Mouse (Mus musculus) heart, embryonic 14.5 days (tissue): ENCODE measurements around the gene Dll4. TPM values are rescaled to one million over a fixed set of nuclear protein-coding genes. Genes with fewer than 3 reads are reported as not detected.

Experiments used
- ATAC-seq: fragments of 200-750 bp; cut with Nextera tagmentation; 2 replicates; pipeline ENCODE4 v1.8.0; 2017; ENCODE audit warnings: low read depth, moderate TSS enrichment; ENCODE audit not compliant: insufficient number of reproducible peaks, insufficient read depth, low FRiP score
- H3K27ac ChIP-seq, 2 experiments: fragments of 200-500 bp in 1 of 2; fragments of 300-500 bp in 1 of 2; sonication (generic) in 1 of 2; replicated peaks in 1 of 2; 2 replicates each; pipeline ENCODE4 v1.5.1; 2012 to 2014; ENCODE audit warnings: low read depth in 2 of 2, low read length in 2 of 2, control low read depth in 1 of 2, mild to moderate bottlenecking in 1 of 2, mixed read lengths in 1 of 2; ENCODE audit not compliant: control insufficient read depth in 1 of 2, insufficient read depth in 1 of 2
- H3K27me3 ChIP-seq: fragments of 300-500 bp; sonication (generic); 2 replicates; pipeline ENCODE4 v1.6.1; 2014; ENCODE audit warnings: mild to moderate bottlenecking, low read length, control low read depth; ENCODE audit not compliant: control insufficient read depth, insufficient read depth
- H3K36me3 ChIP-seq: fragments of 300-500 bp; sonication (generic); 2 replicates; pipeline ENCODE4 v1.6.1; 2014; ENCODE audit warnings: mild to moderate bottlenecking, control low read depth, low read length, mixed read lengths; ENCODE audit not compliant: control insufficient read depth, insufficient read depth
- H3K4me1 ChIP-seq, 2 experiments: fragments of 200-500 bp in 1 of 2; fragments of 300-500 bp in 1 of 2; sonication (generic) in 1 of 2; 2 replicates each; pipeline ENCODE4 v1.6.1; 2012 to 2014; ENCODE audit warnings: low read length in 2 of 2, control low read depth in 1 of 2, mixed read lengths in 1 of 2; ENCODE audit not compliant: control insufficient read depth in 2 of 2, insufficient read depth in 2 of 2
- H3K4me2 ChIP-seq: fragments of 300-500 bp; sonication (generic); 2 replicates; pipeline ENCODE4 v1.6.1; 2014; ENCODE audit warnings: mild to moderate bottlenecking, low read length
- H3K4me3 ChIP-seq, 2 experiments: fragments of 200-500 bp in 1 of 2; fragments of 300-500 bp in 1 of 2; sonication (generic) in 1 of 2; 2 replicates each; pipeline ENCODE4 v1.5.1; 2012 to 2014; ENCODE audit warnings: low read length in 2 of 2, mild to moderate bottlenecking in 2 of 2, control low read depth in 1 of 2, low read depth in 1 of 2, moderate library complexity in 1 of 2; ENCODE audit not compliant: control insufficient read depth in 1 of 2, insufficient read depth in 1 of 2
- H3K9ac ChIP-seq: fragments of 300-500 bp; sonication (generic); 2 replicates; pipeline ENCODE4 v1.6.1; 2014; ENCODE audit warnings: mild to moderate bottlenecking, low read length
- H3K9me3 ChIP-seq: fragments of 300-500 bp; sonication (generic); 2 replicates; pipeline ENCODE4 v1.6.1; 2016; ENCODE audit warnings: low read length, control low read depth; ENCODE audit not compliant: control insufficient read depth
- WGBS: fragments of 180-500 bp; shearing (Covaris S2); extraction: QIAGEN DNeasy Blood & Tissue Kit; methylation state at CpG from one replicate; pipeline ENCODE4 v1.1.7; 2014; 5-methylcytosine and 5-hydroxymethylcytosine counted together
- polyA plus RNA-seq: library from polyadenylated mRNA; unstranded; fragments of >200 nt; fragmentation: Nextera tagmentation; extraction: Ambion mirVana; gene quantifications from 2 replicates; pipeline ENCODE4 v1.2.1, GENCODE M21; 2014

The Dll4 gene
- polyA plus RNA-seq, 1 experiment from 2014 or later: 6.9 TPM

GRCm38 (mm10) chr2:119355089-119355488 lies 29.5 kb downstream of the Dll4 start:
- Histone ChIP-seq H3K9me3 (no peaks in the 10 kb centered on the region), H3K27me3 (peaks cover 21% of the 10 kb centered on the region), H3K4me2 (no peak overlapping the region), H3K4me3 (no peak overlapping the region), H3K9ac (no peak overlapping the region), H3K27ac (no peak overlapping the region), H3K4me1 (peaks cover 7 to 10% of the 10 kb centered on the region in 2 experiments; a peak in 3 of 4 replicates), H3K36me3 (no peaks in the 10 kb centered on the region)
- 77% methylated on average over 3 of the region's 3 CpGs for WGBS
- no peak for ATAC-seq

GRCm38 (mm10) chr2:119355651-119356050 lies 30.1 kb downstream of the Dll4 start:
- no peak overlapping the region for H3K4me2 ChIP-seq
- H3K4me3 ChIP-seq: no peak overlapping the region
- WGBS: 31% methylated on average over 7 of the region's 7 CpGs
- no peak overlapping the region for H3K27ac ChIP-seq
- no peaks in the 10 kb centered on the region for H3K36me3 ChIP-seq
- no peak for ATAC-seq
- H3K9ac ChIP-seq: no peak overlapping the region
- H3K27me3 ChIP-seq: peaks cover 16% of the 10 kb centered on the region
- peaks cover 5 to 6% of the 10 kb centered on the region in 2 experiments; a peak in 3 of 4 replicates for H3K4me1 ChIP-seq
- no peaks in the 10 kb centered on the region; the same call in 1 of the 2 replicates for H3K9me3 ChIP-seq

GRCm38 (mm10) chr2:119356310-119356709 lies 30.7 kb downstream of the Dll4 start:
- Histone ChIP-seq H3K27ac (no peak overlapping the region), H3K4me2 (no peak overlapping the region), H3K4me3 (no peak overlapping the region), H3K9me3 (peaks cover 5% of the 10 kb centered on the region), H3K4me1 (no peaks in the 10 kb centered on the region; a peak in 1 of 4 replicates), H3K36me3 (no peaks in the 10 kb centered on the region), H3K9ac (no peak overlapping the region), H3K27me3 (peaks cover 9% of the 10 kb centered on the region; the same call in 1 of the 2 replicates)
- ATAC-seq: no peak

GRCm38 (mm10) chr2:119356805-119357204 lies 31.2 kb downstream of the Dll4 start:
- Histone ChIP-seq H3K4me1 (no peaks in the 10 kb centered on the region), H3K4me2 (no peak overlapping the region), H3K27me3 (peaks cover 4% of the 10 kb centered on the region; the same call in 1 of the 2 replicates), H3K9ac (no peak overlapping the region), H3K9me3 (peaks cover 8% of the 10 kb centered on the region), H3K4me3 (no peak overlapping the region), H3K27ac (no peak overlapping the region), H3K36me3 (no peaks in the 10 kb centered on the region)
- no peak for ATAC-seq
- WGBS: 89% methylated on average over 5 of the region's 5 CpGs

GRCm38 (mm10) chr2:119358249-119358648 lies 32.7 kb downstream of the Dll4 start:
- Histone ChIP-seq H3K9me3 (peaks cover 8% of the 10 kb centered on the region), H3K27ac (no peak overlapping the region), H3K36me3 (no peaks in the 10 kb centered on the region), H3K4me3 (no peak overlapping the region), H3K27me3 (no peaks in the 10 kb centered on the region), H3K4me1 (no peaks in the 10 kb centered on the region), H3K4me2 (no peak overlapping the region), H3K9ac (no peak overlapping the region)
- 76% methylated on average over 6 of the region's 6 CpGs for WGBS
- ATAC-seq: no peak

GRCm38 (mm10) chr2:119359721-119360291 lies 34.2 kb downstream of the Dll4 start:
- Histone ChIP-seq H3K36me3 (no peaks in the 10 kb centered on the region), H3K4me2 (no peak overlapping the region), H3K9me3 (peaks cover 8% of the 10 kb centered on the region), H3K9ac (no peak overlapping the region), H3K27me3 (no peaks in the 10 kb centered on the region), H3K27ac (no peak overlapping the region), H3K4me1 (no peaks in the 10 kb centered on the region), H3K4me3 (no peak overlapping the region)
- ATAC-seq: no peak
- WGBS: 64% methylated on average over 2 of the region's 2 CpGs

- Histone ChIP-seq H3K27ac (no peak overlapping the region), H3K36me3 (peaks cover 16% of the 10 kb centered on the region), H3K4me1 (no peaks in the 10 kb centered on the region), H3K27me3 (no peaks in the 10 kb centered on the region), H3K4me3 (no peak overlapping the region), H3K9ac (no peak overlapping the region), H3K4me2 (no peak overlapping the region), H3K9me3 (peaks cover 8% of the 10 kb centered on the region)
- 76% methylated on average over 3 of the region's 3 CpGs for WGBS
- no peak for ATAC-seq
These were observed 39.4 kb downstream of the Dll4 start for GRCm38 (mm10) chr2:119364969-119365368.

- no peak for ATAC-seq
- Histone ChIP-seq H3K9me3 (no peaks in the 10 kb centered on the region), H3K4me3 (no peak overlapping the region), H3K4me2 (no peak overlapping the region), H3K27me3 (no peaks in the 10 kb centered on the region), H3K4me1 (no peaks in the 10 kb centered on the region), H3K36me3 (peaks cover 38% of the 10 kb centered on the region), H3K9ac (no peak overlapping the region), H3K27ac (no peak overlapping the region)
- WGBS: 80% methylated on average over 3 of the region's 3 CpGs
These were observed 41.8 kb downstream of the Dll4 start for GRCm38 (mm10) chr2:119367346-119367745.
